Mouse (Mus musculus): Measurements from ENCODE around the gene Cul9.

GRCm38 (mm10) chr17:46589635-46590314 lies 43.6 kb upstream of the Cul9 start:
- TF ChIP-seq POLR2A (IDR thresholded peaks at IDR 0.05; ENCODE audit: borderline replicate concordance, control insufficient read depth, low read depth, low read length): no peak
- no peak for TF ChIP-seq CTCF (IDR thresholded peaks at IDR 0.05; ENCODE audit: control insufficient read depth, insufficient read depth, low read length)

Measured in bone marrow, adult 2 months (tissue).